Mouse (Mus musculus) naive thymus-derived CD4-positive, alpha-beta T cell, adult 5 months (primary cell): ENCODE data around the gene Gm11214. TPM values are rescaled to one million over a fixed set of nuclear protein-coding genes. Genes with fewer than 3 reads are reported as not detected.

Experiments
- polyA plus RNA-seq: library from polyadenylated mRNA; unstranded; fragments of 100-300 nt; shearing (Covaris generic); gene quantifications from one replicate; pipeline ENCODE4 v1.2.1, GENCODE M21; 2017

Gene Gm11214
- not detected for polyA plus RNA-seq

DNA sequence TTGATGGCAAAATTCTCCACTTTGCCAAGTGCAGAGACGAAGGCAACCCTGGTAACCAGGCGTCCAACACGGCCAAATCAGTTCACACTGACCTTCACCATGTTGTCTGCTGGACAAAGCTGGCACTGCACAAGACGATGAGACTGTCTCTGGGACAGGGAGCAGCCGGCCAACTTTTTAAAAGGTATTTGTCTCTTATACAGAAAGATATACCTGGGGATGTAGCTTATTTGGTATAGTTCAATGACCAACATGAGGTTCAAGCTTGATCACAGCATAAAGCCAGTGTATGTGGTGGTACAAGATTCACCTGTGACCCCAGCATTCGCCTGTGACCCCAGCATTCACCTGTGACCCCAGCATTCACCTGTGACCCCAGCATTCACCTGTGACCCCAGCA, at the start of gene Gm11214:
Gm11214 (minus strand) TSS at position 101 of the 400 bp plus-strand sequence.

DNA sequence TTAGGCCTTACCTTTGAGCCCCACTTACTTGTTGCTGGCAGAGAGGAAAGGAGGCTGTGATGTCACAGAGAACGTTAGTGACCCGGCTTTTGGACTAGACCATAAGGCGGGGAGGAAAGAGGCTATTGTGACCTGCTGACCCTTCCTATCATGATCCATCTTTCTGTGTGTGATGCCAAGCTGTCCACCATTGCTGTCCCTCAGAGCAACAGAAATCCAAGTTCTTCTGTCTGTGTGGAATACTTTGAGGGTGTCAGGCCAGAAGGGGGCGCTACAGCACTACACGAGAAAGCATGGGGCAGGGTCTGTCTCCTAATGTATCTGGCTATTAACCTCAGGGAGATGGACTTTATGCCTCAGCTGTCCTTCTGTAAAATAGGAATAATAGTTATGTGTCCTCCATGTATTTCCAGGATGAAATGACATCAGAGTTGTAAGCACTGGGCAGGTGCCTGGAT, 40.8 kb downstream of the Gm11214 start, which contains the start of gene Tex48:
Tex48 (minus strand) TSS at position 51 of the 458 bp plus-strand sequence.

Other genes with a start within 250 kb of the Gm11214 start
- gene Whrn, start 167.4 kb downstream of the Gm11214 start, polyA plus RNA-seq: 9.6 TPM
- 119 TPM for gene Atp6v1g1, start 118.6 kb downstream of the Gm11214 start, polyA plus RNA-seq
- gene Tmem268, start 104.6 kb downstream of the Gm11214 start, polyA plus RNA-seq: 17.6 TPM
- not detected for gene Gm11213, start 58.1 kb downstream of the Gm11214 start, polyA plus RNA-seq
- gene Tex48, start 41.0 kb downstream of the Gm11214 start, polyA plus RNA-seq: not detected
- not detected for gene Tnfsf15, start 81.7 kb upstream of the Gm11214 start, polyA plus RNA-seq
- 24.9 TPM for gene Tnfsf8, start 198.0 kb upstream of the Gm11214 start, polyA plus RNA-seq